Mouse (Mus musculus): ENCODE measurements around the gene Dcx.

The Dcx gene

DNA sequence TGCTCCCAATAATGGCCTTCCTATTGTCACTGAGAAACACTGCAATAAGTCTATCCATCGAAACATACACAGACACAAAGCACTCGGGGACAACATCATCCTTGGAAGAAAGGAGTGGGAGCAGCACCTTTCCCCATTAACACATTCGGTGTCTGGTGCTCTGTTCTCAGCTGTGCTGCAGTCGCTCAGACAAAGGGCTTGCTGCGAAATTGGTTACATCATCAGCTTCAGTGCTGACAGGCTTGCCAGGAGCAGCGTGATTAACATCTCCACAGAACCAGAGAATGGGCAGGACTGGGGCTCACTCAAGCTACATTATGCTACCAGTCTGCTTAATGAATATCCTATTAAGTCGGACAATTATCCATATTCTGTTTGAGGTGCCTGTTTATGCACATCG is 30.8 kb downstream of the Dcx start:
- Histone ChIP-seq H3K4me1 (replicated peaks; ENCODE audit: low read depth, low read length) (no peaks in the 10 kb centered on the region), H3K27me3 (ENCODE audit: insufficient read depth, low read length) (no peaks in the 10 kb centered on the region), H3K9me3 (ENCODE audit: low read length) (no peaks in the 10 kb centered on the region), H3K36me3 (ENCODE audit: insufficient read depth, low read length) (no peaks in the 10 kb centered on the region), H3K4me3 (replicated peaks; ENCODE audit: low read length) (no peak overlapping the region)
- TF ChIP-seq CTCF (conservative IDR thresholded peaks at IDR 0.05; ENCODE audit: low read length) (no peak), POU5F1 (IDR thresholded peaks at IDR 0.05; ENCODE audit: borderline replicate concordance, low read length) (no peak), NANOG (IDR thresholded peaks at IDR 0.05; ENCODE audit: borderline replicate concordance, low read length) (no peak)

GRCm38 (mm10) chrX:143897363-143898285 is 35.5 kb downstream of the Dcx start:
- no peak for TF ChIP-seq POU5F1 (IDR thresholded peaks at IDR 0.05; ENCODE audit: borderline replicate concordance, low read length)
- no peak for TF ChIP-seq NANOG (IDR thresholded peaks at IDR 0.05; ENCODE audit: borderline replicate concordance, low read length)
- no peak for TF ChIP-seq CTCF (conservative IDR thresholded peaks at IDR 0.05; ENCODE audit: low read length)

DNA sequence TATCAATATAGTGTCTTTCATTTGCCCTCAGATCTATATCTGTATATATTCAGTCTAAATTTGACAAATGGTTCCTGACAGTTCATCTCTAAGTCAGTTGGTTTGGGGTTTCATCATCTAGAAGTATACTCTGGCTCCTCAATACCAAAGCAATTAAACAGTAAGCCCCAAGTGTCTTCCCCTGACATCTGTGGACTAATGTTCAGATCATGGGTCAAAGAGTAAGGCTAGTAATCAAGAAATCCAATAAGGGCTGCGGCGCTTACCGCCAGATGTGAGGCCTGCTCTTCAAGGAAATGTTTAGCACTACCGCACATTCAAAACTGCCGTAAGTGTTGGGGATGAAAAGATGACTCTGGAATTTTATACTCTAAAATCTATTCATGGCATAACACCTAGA is 36.2 kb downstream of the Dcx start:
- no peaks in the 10 kb centered on the region for H3K27me3 ChIP-seq (ENCODE audit: insufficient read depth, low read length)
- H3K9me3 ChIP-seq (ENCODE audit: low read length) = no peaks in the 10 kb centered on the region
- H3K4me3 ChIP-seq (replicated peaks; ENCODE audit: low read length) = no peak overlapping the region
- TF ChIP-seq POU5F1 (IDR thresholded peaks at IDR 0.05; ENCODE audit: borderline replicate concordance, low read length) = no peak
- no peak for TF ChIP-seq NANOG (IDR thresholded peaks at IDR 0.05; ENCODE audit: borderline replicate concordance, low read length)
- no peak for TF ChIP-seq CTCF (conservative IDR thresholded peaks at IDR 0.05; ENCODE audit: low read length)
- H3K4me1 ChIP-seq (replicated peaks; ENCODE audit: low read depth, low read length) = no peaks in the 10 kb centered on the region
- H3K36me3 ChIP-seq (ENCODE audit: insufficient read depth, low read length) = no peaks in the 10 kb centered on the region

More at GRCm38 (mm10) chrX:143897363-143898285, 35.5 kb downstream of the Dcx start:
- Histone ChIP-seq H3K36me3 (ENCODE audit: insufficient read depth, low read length) (no peaks in the 10 kb centered on the region), H3K4me1 (replicated peaks; ENCODE audit: low read depth, low read length) (no peaks in the 10 kb centered on the region), H3K9me3 (ENCODE audit: low read length) (no peaks in the 10 kb centered on the region), H3K4me3 (replicated peaks; ENCODE audit: low read length) (no peak overlapping the region), H3K27me3 (ENCODE audit: insufficient read depth, low read length) (no peaks in the 10 kb centered on the region)

GRCm38 (mm10) chrX:143893180-143893579 is 39.9 kb downstream of the Dcx start:
- no peaks in the 10 kb centered on the region for H3K9me3 ChIP-seq (ENCODE audit: low read length)
- no peaks in the 10 kb centered on the region for H3K4me1 ChIP-seq (replicated peaks; ENCODE audit: low read depth, low read length)
- TF ChIP-seq POU5F1 (IDR thresholded peaks at IDR 0.05; ENCODE audit: borderline replicate concordance, low read length) (no peak), CTCF (conservative IDR thresholded peaks at IDR 0.05; ENCODE audit: low read length) (no peak), NANOG (IDR thresholded peaks at IDR 0.05; ENCODE audit: borderline replicate concordance, low read length) (no peak)
- no peaks in the 10 kb centered on the region for H3K27me3 ChIP-seq (ENCODE audit: insufficient read depth, low read length)
- no peak overlapping the region for H3K4me3 ChIP-seq (replicated peaks; ENCODE audit: low read length)
- H3K36me3 ChIP-seq (ENCODE audit: insufficient read depth, low read length) = no peaks in the 10 kb centered on the region

DNA sequence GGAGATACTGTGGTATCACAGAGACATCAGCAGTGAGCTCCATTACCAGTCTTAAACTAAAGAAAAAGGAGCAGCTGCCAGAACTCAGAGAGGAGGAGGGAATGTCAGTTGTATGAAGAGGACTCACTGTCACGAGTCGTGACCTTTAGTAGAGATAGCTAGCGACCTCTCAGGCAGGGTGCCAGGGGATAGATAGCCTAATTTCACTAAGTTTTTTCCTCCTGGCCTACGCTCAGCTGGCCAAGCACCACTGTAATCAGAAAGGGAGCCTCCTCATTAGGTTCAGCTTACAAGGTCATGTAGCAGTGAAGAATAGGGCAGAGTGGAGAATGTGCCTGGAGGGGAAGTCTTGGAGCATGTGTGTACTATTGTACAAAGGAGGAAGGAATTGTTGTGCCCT is 47.3 kb downstream of the Dcx start:
- H3K9me3 ChIP-seq (ENCODE audit: low read length) = no peaks in the 10 kb centered on the region; the same call in 1 of the 2 replicates
- H3K36me3 ChIP-seq (ENCODE audit: insufficient read depth, low read length) = no peaks in the 10 kb centered on the region
- TF ChIP-seq POU5F1 (IDR thresholded peaks at IDR 0.05; ENCODE audit: borderline replicate concordance, low read length) (no peak), NANOG (IDR thresholded peaks at IDR 0.05; ENCODE audit: borderline replicate concordance, low read length) (no peak), CTCF (conservative IDR thresholded peaks at IDR 0.05; ENCODE audit: low read length) (no peak)
- H3K27me3 ChIP-seq (ENCODE audit: insufficient read depth, low read length) = no peaks in the 10 kb centered on the region
- H3K4me1 ChIP-seq (replicated peaks; ENCODE audit: low read depth, low read length) = no peaks in the 10 kb centered on the region
- no peak overlapping the region for H3K4me3 ChIP-seq (replicated peaks; ENCODE audit: low read length)

DNA sequence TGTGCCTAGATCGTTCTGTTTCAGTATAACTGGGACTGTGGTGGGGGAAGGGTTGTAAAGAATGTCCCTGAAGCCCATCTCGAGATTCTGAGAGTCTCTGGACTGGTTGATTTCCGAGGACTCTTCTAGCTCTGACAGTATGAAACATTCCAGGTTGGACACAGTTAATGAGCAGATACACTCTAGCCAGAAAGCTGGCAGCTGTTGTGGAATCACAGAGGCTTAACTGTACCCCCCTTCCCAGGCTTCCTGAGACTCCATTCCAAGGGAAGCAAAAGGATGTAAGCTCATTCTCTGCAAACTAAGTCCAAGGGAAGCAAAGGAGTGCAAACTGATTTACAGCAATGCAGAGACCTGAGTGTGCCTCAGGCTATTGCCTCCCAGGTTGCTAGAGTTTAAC is 48.2 kb downstream of the Dcx start:
- Histone ChIP-seq H3K4me3 (replicated peaks; ENCODE audit: low read length) (no peak overlapping the region), H3K27me3 (ENCODE audit: insufficient read depth, low read length) (no peaks in the 10 kb centered on the region), H3K9me3 (ENCODE audit: low read length) (no peaks in the 10 kb centered on the region; the same call in 1 of the 2 replicates), H3K36me3 (ENCODE audit: insufficient read depth, low read length) (no peaks in the 10 kb centered on the region), H3K4me1 (replicated peaks; ENCODE audit: low read depth, low read length) (no peaks in the 10 kb centered on the region)
- TF ChIP-seq POU5F1 (IDR thresholded peaks at IDR 0.05; ENCODE audit: borderline replicate concordance, low read length) (no peak), CTCF (conservative IDR thresholded peaks at IDR 0.05; ENCODE audit: low read length) (no peak), NANOG (IDR thresholded peaks at IDR 0.05; ENCODE audit: borderline replicate concordance, low read length) (no peak)

GRCm38 (mm10) chrX:143884299-143884698 is 48.8 kb downstream of the Dcx start:
- TF ChIP-seq POU5F1 (IDR thresholded peaks at IDR 0.05; ENCODE audit: borderline replicate concordance, low read length) (no peak), NANOG (IDR thresholded peaks at IDR 0.05; ENCODE audit: borderline replicate concordance, low read length) (no peak), CTCF (conservative IDR thresholded peaks at IDR 0.05; ENCODE audit: low read length) (no peak)
- Histone ChIP-seq H3K27me3 (ENCODE audit: insufficient read depth, low read length) (no peaks in the 10 kb centered on the region), H3K4me3 (replicated peaks; ENCODE audit: low read length) (no peak overlapping the region), H3K36me3 (ENCODE audit: insufficient read depth, low read length) (no peaks in the 10 kb centered on the region), H3K9me3 (ENCODE audit: low read length) (no peaks in the 10 kb centered on the region; the same call in 1 of the 2 replicates), H3K4me1 (replicated peaks; ENCODE audit: low read depth, low read length) (no peaks in the 10 kb centered on the region)

DNA sequence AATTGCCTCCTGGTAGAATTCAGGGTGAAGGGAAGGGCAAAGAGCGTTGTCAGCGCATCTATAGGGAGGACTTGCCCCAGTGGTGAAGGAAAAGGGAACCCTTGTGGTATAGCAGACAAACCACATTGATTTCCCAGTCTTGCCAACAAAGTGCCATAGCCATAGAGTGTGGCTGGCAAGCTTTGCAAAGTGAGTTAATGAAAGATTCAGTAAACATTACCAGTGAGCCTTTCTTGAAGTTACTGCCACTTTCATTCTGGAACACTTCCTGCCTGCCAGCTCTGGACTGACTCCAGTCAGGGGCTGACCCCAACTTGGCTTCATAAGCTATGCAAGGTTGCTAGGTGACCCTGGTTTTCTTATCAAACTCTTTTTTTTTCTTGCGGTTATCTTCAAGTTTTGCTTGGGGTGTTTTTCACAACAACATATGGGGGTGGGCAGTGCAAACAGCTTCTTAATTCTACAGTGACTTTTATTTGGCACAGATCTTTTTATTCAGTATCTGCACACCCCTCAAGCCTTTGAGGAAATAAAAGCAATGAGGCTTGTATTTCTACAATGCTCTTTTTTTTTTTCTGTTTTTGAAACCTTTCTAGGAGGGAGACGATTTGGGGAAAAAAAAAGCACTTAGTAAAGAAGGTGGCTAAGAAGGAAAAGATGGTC is 51.2 kb downstream of the Dcx start:
- Histone ChIP-seq H3K4me3 (replicated peaks; ENCODE audit: low read length) (no peak overlapping the region), H3K36me3 (ENCODE audit: insufficient read depth, low read length) (no peaks in the 10 kb centered on the region), H3K4me1 (replicated peaks; ENCODE audit: low read depth, low read length) (no peaks in the 10 kb centered on the region), H3K9me3 (ENCODE audit: low read length) (no peaks in the 10 kb centered on the region; the same call in 1 of the 2 replicates), H3K27me3 (ENCODE audit: insufficient read depth, low read length) (no peaks in the 10 kb centered on the region)
- TF ChIP-seq NANOG (IDR thresholded peaks at IDR 0.05; ENCODE audit: borderline replicate concordance, low read length) (no peak), CTCF (conservative IDR thresholded peaks at IDR 0.05; ENCODE audit: low read length) (no peak), POU5F1 (IDR thresholded peaks at IDR 0.05; ENCODE audit: borderline replicate concordance, low read length) (no peak)

All from E14TG2a.4 (cell line).